Mouse (Mus musculus) bone marrow macrophage, adult 2 months (primary cell): ENCODE results near the gene Bach2.

Experiments
- CTCF ChIP-seq: IDR thresholded peaks from 2 replicates; pipeline ENCODE4 v1.5.1; 2012; ENCODE audit warnings: low read depth, mild to moderate bottlenecking, low read length, moderate library complexity
- POLR2A ChIP-seq: IDR thresholded peaks from 2 replicates; pipeline ENCODE4 v1.6.1; 2012; ENCODE audit warnings: mild to moderate bottlenecking, low read depth, low read length, borderline replicate concordance

GRCm38 (mm10) chr4:32245586-32245985 lies 7.0 kb downstream of the Bach2 start:
- TF ChIP-seq CTCF (no peak), POLR2A (no peak)
